Mouse (Mus musculus): Measurements from ENCODE around the gene Slc2a6. TPM values are rescaled to one million over a fixed set of nuclear protein-coding genes. Genes with fewer than 3 reads are reported as not detected.

Gene Slc2a6
- total RNA-seq (2014; fragmentation: Nextera tagmentation) (0.62 TPM in 1 of 2 replicates, not detected in the other), total RNA-seq (2017) (0.05 and 1.0 TPM in 2 replicates)

DNA sequence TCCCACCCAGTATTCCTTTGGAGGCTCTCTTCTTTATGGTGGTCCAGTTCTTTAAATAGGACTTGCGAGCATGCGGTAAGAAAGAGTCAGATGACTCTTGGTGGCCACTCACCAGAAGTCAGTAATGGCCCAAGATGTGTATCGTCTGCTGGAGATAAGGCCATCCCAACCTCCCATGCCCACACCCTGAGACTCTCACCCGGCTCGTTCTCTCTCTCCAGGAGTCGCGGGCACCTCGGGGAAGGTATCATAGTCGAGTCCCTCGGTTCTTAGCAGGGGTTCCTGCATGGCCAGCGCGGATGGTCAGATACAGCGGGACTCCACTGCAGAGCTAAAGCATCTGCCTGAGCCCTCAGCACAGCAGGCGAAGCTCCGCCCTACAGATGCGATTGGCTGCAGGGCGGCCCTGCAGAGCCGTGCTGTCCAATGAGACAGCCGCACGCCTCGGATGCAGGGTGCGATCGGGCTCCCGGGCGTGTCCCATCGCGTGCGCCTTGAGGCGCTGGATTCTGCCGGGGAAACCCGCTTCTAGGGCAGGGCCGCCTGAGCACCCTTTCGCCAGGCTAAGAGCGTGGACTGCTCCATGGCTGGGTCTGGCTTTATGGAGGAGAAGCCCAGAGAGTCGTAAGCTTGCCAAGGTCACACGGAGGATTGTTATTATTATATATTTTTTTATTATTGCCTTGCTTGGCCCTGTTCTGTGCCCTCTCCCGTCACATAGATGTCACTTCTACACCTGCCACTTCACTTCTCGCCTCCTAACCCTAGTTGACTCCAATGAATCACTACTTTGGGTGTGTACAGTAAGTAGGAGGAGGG, at the start of gene Slc2a6:
Slc2a6 (minus strand) TSS at position 381 of the 819 bp plus-strand sequence.
- ATAC-seq (replicated peaks; ENCODE audit: low FRiP score, low TSS enrichment, poor library complexity, severe bottlenecking), result peak; percentile 99

DNA sequence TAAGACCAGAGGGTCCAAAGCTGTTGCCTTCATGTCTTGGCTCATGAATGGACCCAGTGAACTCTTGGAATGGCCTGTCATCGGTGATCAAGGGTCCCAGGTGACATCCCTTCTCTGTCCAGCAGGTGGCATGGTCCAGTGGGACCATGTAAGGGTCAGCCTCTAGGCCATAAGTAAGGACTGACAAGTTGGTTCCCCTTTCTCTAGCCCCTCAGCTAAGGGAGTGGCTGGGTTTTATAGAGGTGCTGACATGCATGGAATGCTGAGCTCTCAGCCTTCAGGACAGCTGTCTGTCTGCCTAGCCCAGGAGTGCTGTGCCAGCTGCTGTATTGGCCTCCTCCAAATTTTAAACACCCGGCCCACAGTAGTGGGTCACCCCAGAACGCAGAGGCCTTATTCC, 47.7 kb upstream of the Slc2a6 start:
- 0 out of 2 replicates have a peak, but pooled peaks have one; percentile 16 for ATAC-seq (replicated peaks; ENCODE audit: low FRiP score, low TSS enrichment, poor library complexity, severe bottlenecking)

DNA sequence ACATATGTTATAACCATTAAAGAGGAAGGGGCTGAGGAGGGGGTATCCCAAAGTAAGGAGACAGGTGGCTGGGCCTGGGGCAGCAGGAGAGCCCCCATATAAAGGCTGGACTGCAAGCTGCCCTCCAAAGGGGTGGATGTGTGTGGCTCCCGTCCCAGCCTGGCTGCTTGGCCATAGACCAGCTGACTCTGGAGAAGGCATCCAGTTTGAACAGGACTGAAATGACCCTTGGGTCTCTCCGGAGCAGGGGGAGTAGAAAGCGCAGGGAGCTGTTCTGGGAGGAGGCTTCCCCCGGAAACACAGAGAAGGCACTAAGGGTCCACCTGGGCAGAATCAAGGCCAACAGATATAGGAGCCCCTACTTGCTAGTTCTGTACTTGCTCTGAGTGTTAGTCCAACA, 47.0 kb upstream of the Slc2a6 start:
- ATAC-seq (replicated peaks; ENCODE audit: low FRiP score, low TSS enrichment, poor library complexity, severe bottlenecking), result no peak

DNA sequence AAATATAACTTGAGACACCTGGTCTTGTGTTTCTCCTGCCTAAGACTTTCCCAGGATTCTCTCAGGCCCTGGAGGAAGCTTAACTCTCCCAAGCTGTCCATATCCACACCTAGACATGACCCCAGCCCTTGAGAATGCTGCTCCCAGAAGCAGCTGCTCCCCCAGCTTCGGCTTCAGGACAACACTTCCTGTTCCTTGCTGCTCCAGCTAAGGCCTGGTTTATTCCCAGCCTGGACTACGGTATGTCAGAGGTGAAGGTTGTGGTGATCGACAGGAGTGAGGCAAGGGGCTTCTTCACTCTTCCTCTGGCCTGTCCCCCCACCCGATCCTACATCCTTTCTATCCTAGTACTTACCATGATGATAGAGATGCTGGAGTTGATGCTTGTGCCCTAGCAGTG, 45.6 kb upstream of the Slc2a6 start:
- no peak for ATAC-seq (replicated peaks; ENCODE audit: low FRiP score, low TSS enrichment, poor library complexity, severe bottlenecking)

GRCm38 (mm10) chr2:27071978-27072377, 44.2 kb upstream of the Slc2a6 start, which contains the start of gene Mymk:
TSS of gene Mymk (minus strand) at chr2:27072179.
- ATAC-seq (replicated peaks; ENCODE audit: low FRiP score, low TSS enrichment, poor library complexity, severe bottlenecking), result no peak

DNA sequence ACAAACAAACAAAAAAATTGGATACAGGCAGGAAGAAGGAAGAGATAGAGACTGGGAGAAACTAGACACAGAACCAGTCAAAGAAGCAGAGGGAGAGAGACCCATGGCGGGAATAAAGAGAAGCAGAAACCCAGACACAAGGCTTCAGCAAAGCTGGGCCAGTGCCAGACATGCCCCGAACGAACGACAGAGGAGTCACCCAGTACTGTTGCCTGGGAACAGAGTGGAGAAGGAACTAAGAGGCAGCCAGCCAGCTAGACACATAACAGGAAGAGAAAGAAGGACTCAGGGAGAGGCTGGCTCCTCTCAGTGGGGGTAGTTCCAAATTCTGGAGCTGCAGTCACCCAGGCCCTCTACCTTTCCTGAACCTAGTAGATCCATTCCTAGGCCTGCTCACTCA, 43.3 kb upstream of the Slc2a6 start:
- ATAC-seq (replicated peaks; ENCODE audit: low FRiP score, low TSS enrichment, poor library complexity, severe bottlenecking), result no peak

- no peak for ATAC-seq (replicated peaks; ENCODE audit: low FRiP score, low TSS enrichment, poor library complexity, severe bottlenecking)
These were observed 42.5 kb upstream of the Slc2a6 start for GRCm38 (mm10) chr2:27070247-27070813.

DNA sequence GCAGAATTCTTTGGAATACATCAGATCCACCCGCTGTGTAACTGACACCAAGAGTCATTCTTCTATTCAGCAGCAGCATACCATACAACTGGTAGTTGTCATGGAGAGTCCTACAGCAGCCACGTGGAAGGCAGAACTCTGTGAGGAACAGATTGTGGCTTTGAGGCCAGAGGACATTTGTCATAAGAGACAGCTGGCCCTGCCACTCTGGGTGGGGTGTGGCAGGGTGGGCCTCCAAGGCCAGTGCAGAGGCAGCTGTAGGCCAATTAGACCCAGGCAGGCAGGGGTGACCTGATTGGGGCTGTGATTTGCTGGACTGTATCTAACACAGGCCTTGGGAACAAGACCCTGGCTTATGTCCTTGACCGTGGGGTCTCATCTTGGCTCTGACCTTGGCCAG, 41.8 kb upstream of the Slc2a6 start:
- ATAC-seq (replicated peaks; ENCODE audit: low FRiP score, low TSS enrichment, poor library complexity, severe bottlenecking), result no peak

- ATAC-seq (replicated peaks; ENCODE audit: low FRiP score, low TSS enrichment, poor library complexity, severe bottlenecking), result no peak
These were observed 40.2 kb upstream of the Slc2a6 start for GRCm38 (mm10) chr2:27067996-27068395.

- ATAC-seq (replicated peaks; ENCODE audit: low FRiP score, low TSS enrichment, poor library complexity, severe bottlenecking), result no peak
These were observed 39.3 kb upstream of the Slc2a6 start for GRCm38 (mm10) chr2:27067124-27067523.

- ATAC-seq (replicated peaks; ENCODE audit: low FRiP score, low TSS enrichment, poor library complexity, severe bottlenecking), result no peak
These were observed 31.4 kb upstream of the Slc2a6 start for GRCm38 (mm10) chr2:27059187-27059586.

- ATAC-seq (replicated peaks; ENCODE audit: low FRiP score, low TSS enrichment, poor library complexity, severe bottlenecking), result no peak
These were observed 31.0 kb upstream of the Slc2a6 start for GRCm38 (mm10) chr2:27058751-27059150.

- no peak for ATAC-seq (replicated peaks; ENCODE audit: low FRiP score, low TSS enrichment, poor library complexity, severe bottlenecking)
These were observed 30.5 kb upstream of the Slc2a6 start for GRCm38 (mm10) chr2:27058251-27058650.

GRCm38 (mm10) chr2:27049408-27049807, 21.6 kb upstream of the Slc2a6 start:
- ATAC-seq (replicated peaks; ENCODE audit: low FRiP score, low TSS enrichment, poor library complexity, severe bottlenecking), result no peak

- ATAC-seq (replicated peaks; ENCODE audit: low FRiP score, low TSS enrichment, poor library complexity, severe bottlenecking), result no peak
These were observed 18.4 kb upstream of the Slc2a6 start for GRCm38 (mm10) chr2:27045979-27046770.

- ATAC-seq (replicated peaks; ENCODE audit: low FRiP score, low TSS enrichment, poor library complexity, severe bottlenecking), result no peak
These were observed 16.8 kb upstream of the Slc2a6 start for GRCm38 (mm10) chr2:27044641-27045040.

DNA sequence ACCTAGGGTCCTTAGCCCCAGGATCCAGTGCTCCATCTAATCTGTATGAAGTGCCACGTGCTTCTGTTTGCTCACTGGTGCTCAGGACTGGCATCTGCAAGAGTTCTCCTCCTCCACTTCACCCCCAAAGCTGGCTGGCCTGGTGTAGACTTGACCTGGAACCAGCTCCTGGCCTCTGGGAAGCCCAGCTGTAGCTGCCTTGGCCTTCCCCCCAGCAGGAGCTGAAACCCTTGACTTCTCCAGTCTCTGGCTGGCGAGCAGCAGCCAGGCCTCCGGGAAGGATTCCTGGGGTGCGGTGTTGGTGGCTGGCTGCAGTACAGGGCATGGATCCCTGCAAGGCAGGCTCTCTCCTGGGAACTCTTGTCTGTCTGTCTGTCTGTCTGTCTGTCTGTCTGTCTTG, 16.4 kb upstream of the Slc2a6 start:
- no peak for ATAC-seq (replicated peaks; ENCODE audit: low FRiP score, low TSS enrichment, poor library complexity, severe bottlenecking)

DNA sequence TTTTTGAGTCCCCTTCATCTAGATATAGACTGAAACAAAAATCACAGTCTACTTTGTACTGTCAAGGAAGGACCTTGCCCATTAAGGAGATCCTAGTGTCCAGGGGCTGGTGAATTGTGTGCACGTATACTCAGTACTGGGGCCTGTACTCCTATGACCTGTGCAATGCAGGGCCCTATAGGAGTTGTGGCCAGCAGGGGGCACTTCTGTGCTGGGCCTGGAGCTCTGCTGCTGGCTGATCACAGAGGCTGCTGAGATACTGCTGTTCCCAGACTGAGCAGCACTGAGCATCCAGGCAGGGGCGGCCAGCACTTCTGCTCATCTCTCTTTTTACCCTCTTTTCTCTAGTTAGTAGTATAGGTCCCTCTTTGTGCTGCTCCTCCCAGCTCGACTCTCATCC, 15.7 kb upstream of the Slc2a6 start:
- peak; percentile 66 for ATAC-seq (replicated peaks; ENCODE audit: low FRiP score, low TSS enrichment, poor library complexity, severe bottlenecking)

DNA sequence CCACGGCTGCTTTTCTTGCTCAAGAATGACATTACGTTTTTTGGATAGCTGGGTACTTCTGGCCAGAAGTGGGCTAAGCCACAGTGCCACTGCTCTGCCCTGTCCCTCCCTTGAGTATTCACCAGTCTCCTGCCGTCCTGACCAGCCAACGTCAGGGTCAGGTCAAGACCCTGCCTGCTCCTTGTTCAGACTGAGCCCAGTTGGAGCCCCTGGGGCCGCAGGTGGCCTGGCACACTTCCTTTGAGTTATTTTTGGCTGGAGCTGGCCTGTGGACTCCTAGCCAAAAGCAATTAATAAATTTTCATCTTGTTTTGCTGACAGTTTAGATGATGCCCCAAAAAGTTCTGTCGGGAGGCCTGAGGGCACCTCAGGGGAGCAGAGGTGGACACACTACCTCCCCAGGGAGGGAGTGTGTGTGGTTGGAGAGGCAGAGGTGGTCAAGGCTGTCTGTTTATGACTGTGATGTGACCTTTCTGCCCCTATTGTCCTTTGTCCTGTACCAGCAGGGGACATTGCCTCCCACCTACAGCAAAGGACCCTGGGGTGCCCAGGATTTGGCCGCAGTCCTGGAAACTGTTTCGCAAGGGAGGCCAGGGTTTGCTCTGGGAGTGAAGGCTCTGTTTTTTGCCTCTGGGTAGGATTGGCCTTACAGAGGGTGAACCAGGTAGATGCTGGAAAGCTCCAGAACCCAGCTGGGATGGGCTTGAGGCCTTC, 14.5 kb upstream of the Slc2a6 start:
- no peak for ATAC-seq (replicated peaks; ENCODE audit: low FRiP score, low TSS enrichment, poor library complexity, severe bottlenecking)

DNA sequence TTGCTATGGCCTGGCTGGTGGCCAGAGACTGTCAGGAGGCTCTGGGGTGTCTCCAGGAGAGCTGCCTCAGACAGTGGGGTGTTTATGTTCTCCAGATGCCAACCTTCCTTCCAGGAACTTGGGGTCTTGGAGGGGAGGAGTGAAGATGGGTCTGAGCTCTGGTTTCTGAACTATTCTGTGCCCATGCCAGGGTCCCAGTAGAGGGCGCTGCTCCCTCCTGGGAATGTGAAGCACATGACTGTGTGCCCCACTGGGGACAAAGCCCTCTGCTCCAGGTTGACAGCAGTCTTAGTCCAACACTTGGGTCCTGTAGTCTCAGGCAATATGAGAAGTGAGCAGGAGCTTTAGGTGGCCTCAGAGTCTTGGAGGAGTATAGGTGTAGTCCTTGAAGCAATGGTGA, 11.5 kb upstream of the Slc2a6 start:
- ATAC-seq (replicated peaks; ENCODE audit: low FRiP score, low TSS enrichment, poor library complexity, severe bottlenecking), result 0 out of 2 replicates have a peak, but pooled peaks have one; percentile 12

All from megakaryocyte-erythroid progenitor cell, adult 5-6 weeks (primary cell).